Mouse (Mus musculus): ENCODE results near the gene Gpx2. TPM values are rescaled to one million over a fixed set of nuclear protein-coding genes. Genes with fewer than 3 reads are reported as not detected.
A peak's percentile ranks its signal among the peaks of the same experiment; 100 is the strongest.
"Not testable (repeated sequence)": the region's sequence is repeated elsewhere in the genome, so short reads cannot be mapped to it uniquely, and the experiment has no call there.

The Gpx2 gene
- total RNA-seq, 4 experiments from 2014 or later, result 0.68 to 0.81 TPM; not detected in 2

DNA sequence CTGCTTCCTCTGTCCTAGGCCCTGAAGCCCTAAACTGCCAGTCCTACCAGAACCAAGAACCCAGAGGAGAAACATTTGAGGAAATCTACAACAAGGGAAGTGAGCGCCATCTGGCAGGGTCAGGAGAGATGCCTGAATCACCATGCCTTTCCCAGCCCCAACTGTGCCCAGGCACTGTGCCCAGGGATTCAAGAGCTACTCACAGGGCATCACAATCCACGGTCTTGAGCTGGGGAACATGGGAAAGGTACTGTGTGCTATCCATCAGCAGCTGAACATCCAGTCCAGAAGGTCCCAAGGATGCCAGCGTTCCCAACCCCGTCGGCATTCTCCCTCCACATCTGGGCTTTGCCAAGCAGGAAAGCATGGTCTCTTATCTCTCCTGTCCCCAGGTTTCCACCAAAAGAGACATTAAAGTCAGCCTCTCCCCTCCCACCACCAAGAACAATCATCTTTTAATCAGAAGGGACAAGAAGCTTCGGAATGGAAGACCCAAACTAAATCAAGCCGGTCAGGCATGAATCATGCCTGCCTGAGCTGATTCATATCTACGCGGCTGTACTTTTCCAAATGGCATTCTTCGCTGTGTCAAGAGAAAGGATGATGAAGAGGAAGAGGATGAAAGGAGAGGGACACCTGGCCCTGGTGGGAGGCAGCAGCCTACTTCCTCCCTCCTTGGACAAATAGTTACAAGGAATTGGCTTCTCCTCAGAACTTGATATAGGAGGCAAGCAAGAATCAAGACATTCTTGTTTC lies 9.9 kb upstream of the Gpx2 start:
- no peak for DNase-seq (ENCODE audit: low spot score in 2 of 2)

DNA sequence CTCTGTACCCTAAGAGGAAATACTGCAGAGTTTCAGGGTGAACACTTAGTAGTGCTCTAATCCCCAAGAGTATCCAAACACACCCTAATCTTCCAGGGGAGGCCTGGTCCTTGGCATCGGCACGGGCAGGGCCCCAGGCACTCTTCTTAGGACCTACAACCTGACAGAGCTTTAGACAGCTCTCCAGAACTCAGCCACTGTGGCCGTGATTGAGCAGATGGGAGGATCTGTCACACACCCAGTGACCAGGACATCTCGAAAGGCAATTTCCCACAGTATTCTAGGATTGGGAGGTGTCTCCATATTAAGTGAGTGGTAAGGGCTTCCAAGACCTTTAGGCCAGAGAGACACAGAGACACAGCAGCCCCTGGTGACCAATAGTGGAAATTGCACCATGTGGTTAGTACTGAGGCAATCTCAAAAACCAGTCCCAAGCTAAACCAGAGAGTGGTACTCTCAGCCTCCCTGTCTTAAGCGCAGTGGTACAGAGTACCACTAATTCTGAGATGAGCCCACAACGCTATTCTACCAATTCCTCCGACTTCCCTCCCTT lies 8.4 kb upstream of the Gpx2 start:
- DNase-seq (ENCODE audit: low spot score in 2 of 2), result peak in 1 of 2 experiments; percentile 47

DNA sequence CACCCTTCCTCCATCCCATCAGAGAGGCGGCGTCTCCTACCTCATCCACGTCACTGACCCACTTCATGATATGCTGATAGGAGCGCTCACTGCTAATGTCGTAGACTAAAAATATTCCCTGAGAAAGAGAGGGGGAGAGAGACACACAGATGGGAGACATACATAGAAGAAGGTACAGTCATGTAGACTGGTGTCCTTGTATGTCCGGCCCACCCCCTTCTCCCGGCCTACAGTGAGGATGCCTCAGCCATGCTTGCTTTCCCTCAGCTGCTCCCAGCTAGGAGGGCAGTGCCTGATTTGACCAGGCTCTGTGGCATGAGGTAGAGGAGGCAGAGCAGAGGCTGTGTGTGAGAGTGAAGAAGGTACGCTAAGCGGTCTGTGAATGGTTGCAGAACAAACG lies 7.7 kb upstream of the Gpx2 start:
- DNase-seq (ENCODE audit: low spot score in 2 of 2), result no peak

DNA sequence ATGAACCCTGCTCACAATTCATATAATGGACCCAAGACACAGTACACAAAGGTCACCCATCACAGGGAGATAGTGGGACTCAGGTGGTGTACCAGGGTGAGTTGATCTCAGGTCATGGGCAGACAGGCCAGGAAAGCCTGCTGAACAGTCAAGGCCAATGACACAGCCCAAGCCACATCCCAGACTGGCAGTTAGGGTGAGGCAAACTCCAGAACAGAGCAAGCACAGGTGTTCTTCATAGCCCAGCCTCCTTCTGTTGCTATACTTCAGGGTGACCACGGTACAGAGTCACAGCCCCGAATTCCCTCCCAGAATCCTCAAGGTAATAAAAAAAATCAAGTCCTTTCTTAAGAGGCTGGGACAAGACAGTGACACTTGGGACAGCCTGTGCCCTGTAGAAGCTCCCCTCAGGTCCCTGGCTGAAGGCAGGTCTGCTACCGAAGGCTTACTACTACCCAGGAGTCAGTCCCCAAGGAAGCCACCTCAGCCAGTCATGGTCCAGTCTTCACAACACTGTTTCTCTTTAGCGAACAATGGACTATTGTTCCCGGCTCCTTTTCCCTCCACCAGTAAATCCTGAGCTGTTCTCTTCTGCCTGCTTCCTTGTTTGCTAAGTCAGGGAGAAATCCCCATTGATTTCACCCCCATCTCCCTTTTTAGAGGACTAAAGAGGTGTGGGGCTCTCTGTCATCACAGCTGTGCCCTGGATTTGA lies 2.8 kb upstream of the Gpx2 start:
- no peak for DNase-seq (ENCODE audit: low spot score in 2 of 2)

DNA sequence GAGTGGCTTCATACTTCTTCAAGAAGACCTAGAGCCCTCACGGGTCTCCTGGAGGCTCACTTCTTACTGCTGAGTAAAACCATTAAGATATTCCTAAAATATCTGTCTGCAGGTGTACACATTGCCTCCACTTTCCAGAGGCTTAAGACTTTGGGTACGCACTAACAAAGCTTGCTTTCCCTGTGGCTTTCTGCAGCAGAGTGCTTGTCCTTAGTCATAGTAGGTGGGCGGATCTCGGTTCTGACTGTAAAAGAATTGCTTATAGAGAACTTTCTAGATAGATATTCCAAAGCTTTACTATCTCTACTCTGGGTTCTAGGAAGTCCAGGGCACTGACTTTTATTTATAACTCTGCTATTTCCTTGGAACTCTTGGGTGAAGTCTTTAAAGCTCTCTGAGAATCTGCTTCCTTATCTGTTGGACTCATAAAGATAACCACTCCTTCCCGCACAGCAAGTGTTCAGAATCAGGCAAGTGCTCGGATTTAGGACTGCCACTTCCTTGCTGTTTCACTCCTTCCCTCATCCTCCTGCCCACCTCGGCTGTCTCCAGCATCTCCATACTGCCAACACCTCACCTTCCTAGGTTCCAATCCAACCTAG lies 1.7 kb upstream of the Gpx2 start:
- no peak for DNase-seq (ENCODE audit: low spot score in 2 of 2)

DNA sequence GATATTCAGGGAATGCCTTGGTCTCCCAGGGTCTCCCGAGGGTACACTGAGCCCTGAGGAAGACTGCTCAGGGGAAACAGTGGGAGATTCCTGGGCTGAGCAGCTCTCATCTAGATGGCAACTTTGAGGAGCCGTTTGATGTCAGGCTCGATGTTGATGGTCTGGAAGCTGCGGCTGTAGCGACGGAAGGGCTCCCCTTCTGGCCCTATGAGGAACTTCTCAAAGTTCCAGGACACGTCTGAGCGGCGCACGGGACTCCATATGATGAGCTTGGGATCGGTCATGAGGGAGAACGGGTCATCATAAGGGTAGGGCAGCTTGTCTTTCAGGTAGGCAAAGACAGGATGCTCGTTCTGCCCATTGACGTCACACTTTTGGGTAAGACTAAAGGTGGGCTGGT lies 2.8 kb downstream of the Gpx2 start:
- not testable (repeated sequence) for DNase-seq (ENCODE audit: low spot score in 2 of 2)

DNA sequence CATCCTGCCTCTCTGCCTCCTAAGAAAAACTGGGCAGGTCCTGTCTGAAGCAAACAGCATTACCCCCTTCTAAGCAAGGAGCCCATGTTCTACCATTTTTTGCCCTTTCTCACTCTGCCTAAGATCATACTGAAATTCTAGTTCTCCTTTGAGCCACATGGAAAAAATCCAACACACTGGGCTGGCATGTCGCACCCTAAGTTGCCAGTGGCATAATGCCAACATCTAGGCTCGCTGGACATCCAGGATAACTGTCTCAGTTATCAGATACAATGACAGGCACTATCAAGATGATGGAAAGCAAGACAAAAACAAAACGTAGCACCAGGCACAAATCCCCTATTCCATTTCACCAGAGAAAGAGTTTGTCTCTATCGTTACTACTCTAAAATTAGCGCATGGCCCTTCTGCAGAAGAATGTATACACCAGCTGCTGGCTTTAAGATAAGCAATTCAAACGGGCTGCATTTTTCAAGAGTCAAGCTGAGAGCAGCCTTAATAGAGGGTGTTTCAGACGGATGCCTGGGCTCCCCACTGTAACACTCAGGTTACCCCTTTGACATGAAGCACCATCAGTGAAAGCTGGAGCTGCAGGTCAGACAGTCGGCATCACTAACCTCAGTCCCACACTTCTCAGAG lies 4.8 kb downstream of the Gpx2 start:
- no peak for DNase-seq (ENCODE audit: low spot score in 2 of 2)

DNA sequence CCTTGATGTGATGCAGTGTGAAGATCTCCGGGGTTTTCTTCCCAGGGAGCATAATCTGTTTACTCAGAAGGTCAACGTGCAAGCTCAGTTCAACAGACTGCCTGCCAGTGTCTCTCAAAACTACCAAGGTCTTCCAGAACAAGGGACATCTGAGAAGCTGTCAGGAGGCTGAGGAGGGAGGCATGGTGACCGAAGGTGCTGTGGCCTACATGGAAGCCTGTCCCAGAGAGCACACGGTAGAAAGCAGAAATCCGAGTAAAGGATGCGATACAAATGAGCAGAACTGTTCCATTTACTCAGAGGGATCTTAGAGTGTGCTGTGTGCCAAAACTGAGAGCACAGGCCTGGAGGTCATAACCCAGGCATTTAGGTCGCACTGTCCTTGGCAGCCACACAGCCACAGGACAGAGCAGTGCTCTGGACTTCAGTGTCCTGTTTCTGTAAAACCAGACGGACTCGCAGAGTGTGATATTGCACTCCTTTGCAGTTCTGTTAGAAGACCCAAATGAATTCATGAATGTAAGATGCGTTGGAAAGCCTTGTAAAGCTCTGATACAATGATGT lies 11.2 kb downstream of the Gpx2 start:
- DNase-seq (ENCODE audit: low spot score in 2 of 2), result no peak

DNA sequence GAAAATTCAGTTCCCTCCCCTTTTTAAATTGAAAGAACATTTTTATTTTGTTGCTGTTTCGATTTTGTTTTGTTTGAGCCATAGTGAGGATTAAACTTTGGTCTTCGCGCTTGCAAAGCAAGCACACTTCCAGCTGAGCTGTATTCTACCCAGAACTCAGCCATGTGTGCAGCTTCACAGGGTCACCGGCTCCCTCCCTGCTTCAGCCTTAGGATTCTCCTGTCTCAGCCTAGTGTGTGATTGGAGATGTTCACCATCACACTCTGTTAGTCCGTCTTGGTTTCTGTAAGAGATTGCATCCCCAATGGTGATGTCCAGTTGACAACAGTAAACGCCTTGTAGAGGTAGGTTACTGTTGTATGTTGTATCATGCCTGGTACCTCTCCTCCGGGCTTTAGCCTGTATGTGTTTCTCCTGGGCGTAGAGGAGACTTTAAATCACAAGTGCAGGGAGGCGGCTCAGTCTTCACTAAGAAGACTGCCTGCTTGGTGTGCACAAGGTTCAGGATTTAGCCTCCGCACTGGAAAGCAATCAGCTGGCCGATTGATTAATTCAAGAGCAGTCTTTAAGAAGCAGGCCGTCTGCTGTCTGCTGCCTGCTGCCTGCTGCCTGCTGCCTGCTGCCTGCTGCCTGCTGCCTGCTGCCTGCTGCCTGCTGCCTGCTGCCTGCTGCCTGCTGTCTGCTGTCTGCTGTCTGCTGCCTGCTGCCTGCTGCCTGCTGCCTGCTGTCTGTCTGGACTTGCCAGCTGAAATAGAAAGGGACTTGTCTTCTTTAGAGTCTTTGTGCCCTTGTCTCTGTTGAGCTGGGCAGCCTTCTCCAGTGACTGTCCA lies 14.5 kb downstream of the Gpx2 start:
- no peak for DNase-seq (ENCODE audit: low spot score in 2 of 2)

DNA sequence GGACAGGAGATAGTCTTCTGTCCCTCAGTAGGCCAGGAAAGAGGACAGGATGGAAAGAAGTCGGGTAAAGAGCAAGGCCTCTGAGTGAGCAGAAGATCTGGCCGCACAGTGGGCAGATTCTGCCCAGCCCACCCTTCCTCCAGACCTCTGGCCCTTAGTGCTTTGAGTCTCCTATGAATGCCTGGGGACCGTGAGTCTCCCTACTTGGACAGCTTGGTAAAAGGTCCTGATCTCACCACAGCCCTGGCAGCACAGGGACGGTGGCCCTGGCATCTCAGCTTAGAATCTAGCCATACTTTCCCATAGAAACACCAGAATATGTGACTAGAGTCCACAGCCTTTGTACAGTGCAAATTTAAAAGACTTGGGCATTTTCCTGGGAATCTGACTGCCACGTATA lies 15.4 kb downstream of the Gpx2 start:
- DNase-seq (ENCODE audit: low spot score in 2 of 2), result no peak

DNA sequence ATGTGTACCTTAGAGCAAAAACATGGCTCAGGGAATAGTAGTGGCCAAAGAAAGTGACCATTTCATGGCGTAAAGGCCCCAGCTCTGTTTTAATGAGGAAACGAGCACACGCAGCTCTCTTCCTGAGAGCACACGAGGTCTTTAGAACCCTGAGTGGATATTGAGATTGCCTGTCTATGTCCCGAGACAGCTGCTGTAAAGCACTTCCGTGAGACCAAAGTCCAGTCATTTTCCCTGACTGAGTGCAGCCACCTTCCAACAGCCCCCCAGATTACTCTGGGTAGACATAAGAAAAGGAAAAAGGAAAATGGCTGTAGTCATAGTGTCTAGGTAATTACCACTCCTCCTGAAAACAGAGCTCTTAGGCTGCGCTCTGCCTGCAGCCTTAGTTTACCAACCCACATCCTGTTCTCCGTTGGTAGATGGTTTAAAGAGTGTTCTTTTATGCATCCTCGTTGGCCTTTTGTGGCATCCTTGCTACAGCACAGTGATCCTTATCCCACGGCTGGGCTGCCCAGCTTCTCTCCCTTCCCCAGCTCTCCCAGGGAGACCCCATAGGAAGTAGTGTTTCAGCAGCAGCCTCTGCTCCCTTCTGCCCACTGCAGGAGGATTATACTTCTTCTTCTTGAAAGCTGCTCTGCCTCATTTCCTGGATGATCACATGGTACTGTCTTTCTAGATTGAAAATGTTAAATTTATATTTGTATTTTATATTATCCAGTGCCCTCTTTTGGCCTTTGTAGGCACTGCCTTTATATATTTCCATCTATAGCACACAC lies 16.9 kb downstream of the Gpx2 start:
- no peak for DNase-seq (ENCODE audit: low spot score in 2 of 2)

DNA sequence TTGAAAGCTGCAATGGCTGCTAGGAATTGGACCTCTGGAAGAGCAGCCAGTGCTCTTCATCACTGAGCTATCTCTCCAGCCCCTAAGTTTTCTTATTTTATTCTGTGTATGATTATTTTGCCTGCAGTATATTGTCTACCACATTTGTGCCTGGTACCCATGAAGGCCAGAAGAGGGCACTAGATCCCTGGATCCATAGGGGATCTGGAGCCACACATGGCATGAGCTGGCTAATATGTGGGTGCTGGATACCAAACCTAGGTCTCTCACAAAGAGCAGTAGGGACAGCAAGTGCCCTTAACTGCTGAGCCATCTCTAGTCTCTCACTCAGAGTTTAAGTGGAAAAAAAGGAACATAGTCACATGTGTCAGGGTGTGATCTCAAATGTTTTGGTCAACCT lies 17.5 kb downstream of the Gpx2 start:
- no peak for DNase-seq (ENCODE audit: low spot score in 2 of 2)

DNA sequence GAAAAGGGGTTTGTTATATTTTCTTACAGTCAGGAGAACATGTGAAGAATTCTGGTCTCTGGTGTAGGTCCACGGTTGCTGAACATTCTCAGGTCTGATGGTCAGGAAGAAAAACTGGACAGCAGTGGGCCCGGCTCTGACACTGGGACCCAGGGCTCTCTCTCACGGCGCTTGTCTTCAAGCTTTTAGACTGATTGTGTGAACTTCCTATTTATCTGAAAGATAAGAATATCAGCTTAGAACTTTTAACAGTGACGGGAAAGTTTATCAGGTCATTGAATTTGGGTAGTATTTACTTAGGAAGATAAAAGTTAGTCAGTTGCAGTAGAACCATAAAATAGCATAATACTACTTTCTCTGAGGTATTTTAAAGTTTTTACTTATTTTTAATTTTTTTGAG lies 18.5 kb downstream of the Gpx2 start:
- DNase-seq (ENCODE audit: low spot score in 2 of 2), result no peak

DNA sequence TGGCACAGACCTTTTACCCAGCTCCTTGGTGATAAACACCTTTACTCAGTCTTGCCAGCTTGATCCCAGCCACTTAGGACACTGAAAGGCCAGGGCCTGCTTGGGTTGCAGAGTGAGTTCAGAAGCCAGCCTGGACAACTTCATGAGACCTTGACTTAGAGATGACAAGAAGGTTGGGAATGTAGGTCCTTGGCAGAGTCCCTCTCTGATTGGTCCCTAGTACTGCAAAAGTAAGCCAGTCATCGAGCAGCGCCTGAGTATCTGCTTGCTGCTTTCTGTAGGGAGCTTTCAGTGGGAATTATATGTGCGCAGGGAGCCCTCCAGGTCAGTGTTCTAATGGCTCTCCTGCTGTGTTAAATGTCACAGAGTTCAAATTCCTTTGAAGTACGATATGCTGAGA lies 20.2 kb downstream of the Gpx2 start:
- no peak for DNase-seq (ENCODE audit: low spot score in 2 of 2)

DNA sequence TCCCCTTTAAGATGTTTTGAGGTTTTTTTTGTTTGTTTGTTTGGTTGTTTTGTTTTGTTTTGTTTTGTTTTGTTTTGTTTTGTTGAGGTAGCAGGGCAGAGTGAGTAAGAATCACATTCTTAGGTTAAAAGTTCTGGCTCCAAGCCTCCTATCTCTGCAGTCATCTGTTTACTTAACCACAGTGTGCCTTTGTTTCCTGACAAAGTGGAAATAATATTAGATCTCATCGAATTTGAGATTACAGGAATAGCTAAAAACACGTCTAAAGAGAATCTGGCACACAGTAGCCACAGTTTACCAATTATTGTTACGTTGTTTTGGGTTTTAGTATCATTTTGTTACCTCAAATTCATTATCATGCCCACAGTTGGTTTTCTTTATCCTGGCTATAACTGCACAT lies 20.7 kb downstream of the Gpx2 start:
- no peak for DNase-seq (ENCODE audit: low spot score in 2 of 2)

DNA sequence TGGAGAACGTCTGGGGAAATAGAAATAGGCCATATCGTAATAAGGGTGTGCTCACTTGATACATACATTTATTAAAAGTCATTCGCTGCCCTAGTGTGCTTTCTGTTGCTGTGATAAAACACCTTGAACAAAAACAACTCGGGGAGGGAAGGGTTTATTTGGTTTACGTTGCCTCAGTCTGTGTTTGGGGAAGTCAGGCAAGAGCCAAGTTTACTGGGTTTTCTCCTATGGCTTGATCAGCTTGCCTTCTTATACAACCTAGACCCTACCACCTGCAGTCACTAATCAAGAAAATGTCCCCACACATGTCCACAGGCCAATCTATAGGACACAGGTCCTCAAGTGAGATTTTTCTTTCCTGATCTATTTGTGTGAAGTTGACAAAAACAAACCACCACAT lies 23.8 kb downstream of the Gpx2 start:
- no peak for DNase-seq (ENCODE audit: low spot score in 2 of 2)

DNA sequence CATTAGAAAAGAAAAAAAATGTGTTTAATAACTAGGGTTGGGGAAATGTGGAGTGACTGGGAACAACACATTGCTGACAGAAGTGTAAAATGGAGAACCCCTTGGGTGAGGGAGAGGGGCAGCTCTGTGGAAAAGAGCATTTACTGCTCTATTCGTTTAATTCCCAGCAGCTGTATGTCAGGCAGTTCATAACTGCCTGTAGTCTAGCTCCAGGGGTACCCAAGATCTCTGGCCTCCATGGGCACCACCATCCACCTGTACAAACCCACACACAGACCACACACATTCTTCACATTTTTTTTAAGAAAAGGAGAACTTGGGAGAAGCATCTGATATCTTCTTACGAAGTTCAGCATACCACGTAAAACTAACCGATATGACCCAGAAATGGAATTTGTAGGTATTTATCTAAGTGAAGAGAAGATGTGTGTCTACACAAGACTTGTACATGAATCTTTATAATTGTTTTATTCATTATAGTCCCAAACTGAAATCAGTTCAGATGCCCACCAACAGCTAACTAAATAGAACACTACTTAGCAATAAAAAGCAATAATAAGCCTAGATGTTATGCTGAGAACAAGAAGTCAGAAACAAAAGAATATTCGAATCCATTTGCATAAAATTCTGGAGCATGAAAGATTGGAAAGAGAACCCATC lies 24.4 kb downstream of the Gpx2 start:
- no peak for DNase-seq (ENCODE audit: low spot score in 2 of 2)

DNA sequence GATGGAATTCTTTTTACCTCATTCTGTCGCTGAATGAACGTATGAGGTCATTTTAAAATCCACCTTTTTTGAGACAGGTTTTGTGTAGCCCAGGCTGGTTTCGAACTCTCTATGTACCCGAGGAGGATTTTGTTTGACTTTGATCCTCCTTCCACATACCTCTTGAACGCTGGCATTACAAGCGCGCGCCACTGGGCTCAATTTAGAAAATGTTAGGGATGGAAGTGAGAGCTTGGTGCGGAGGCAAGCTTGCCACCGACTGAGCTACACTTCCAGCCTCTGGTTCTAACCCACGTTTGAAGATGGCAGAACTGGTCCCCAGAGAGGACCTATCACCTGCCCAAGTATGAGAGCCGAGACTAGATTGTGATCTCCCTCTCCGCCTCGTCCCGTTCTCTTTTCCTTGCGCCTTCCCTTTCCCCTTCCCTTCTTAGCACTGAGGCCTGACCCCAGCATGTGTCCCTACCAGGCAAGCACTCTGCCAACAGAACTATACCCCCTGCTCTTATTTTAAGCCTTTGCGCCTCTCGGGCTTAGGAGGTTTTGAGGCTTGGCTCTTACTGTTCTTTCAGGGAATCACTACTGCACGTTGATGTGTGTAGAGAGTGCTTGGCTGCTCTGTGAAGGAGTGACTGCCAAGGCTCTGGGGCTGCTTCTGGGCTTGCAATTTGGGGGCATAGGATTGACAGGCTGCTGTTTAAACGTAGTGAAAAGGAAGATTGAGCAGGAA lies 29.3 kb downstream of the Gpx2 start:
- DNase-seq (ENCODE audit: low spot score in 2 of 2), result peak in 1 of 2 experiments; percentile 33

Data from layer of hippocampus, adult 8-10 months (tissue).